Mouse (Mus musculus) liver, embryonic 14.5 days (tissue): Measurements from ENCODE around the gene Mad1l1. TPM values are rescaled to one million over a fixed set of nuclear protein-coding genes. Genes with fewer than 3 reads are reported as not detected.

Experiments used
- ATAC-seq: fragments of 200-750 bp; cut with Nextera tagmentation; 2 replicates; pipeline ENCODE4 v1.8.0; 2017; ENCODE audit warnings: moderate number of reproducible peaks, mild to moderate bottlenecking, moderate library complexity; ENCODE audit not compliant: insufficient read depth
- DNase-seq, 3 experiments: peaks; one replicate each; pipeline ENCODE4 v3.0.0-alpha.2; 2012 to 2013; ENCODE audit warnings: low read depth in 3 of 3, low spot score in 3 of 3
- H3K27ac ChIP-seq: fragments of 300-500 bp; sonication (generic); 2 replicates; pipeline ENCODE4 v1.5.1; 2014; ENCODE audit warnings: moderate library complexity, mild to moderate bottlenecking, control low read depth, inconsistent platforms
- H3K27me3 ChIP-seq: fragments of 300-500 bp; sonication (generic); 2 replicates; pipeline ENCODE4 v1.6.1; 2014; ENCODE audit warnings: mild to moderate bottlenecking, low read length, moderate library complexity; ENCODE audit not compliant: control insufficient read depth, insufficient read depth
- H3K36me3 ChIP-seq: fragments of 300-500 bp; sonication (generic); replicated peaks from 2 replicates; pipeline ENCODE4 v1.6.1; 2014; ENCODE audit warnings: low read depth; ENCODE audit not compliant: control insufficient read depth, insufficient read depth
- H3K4me1 ChIP-seq, 2 experiments: fragments of 200-500 bp in 1 of 2; fragments of 300-500 bp in 1 of 2; sonication (generic) in 1 of 2; replicated peaks; 2 replicates each; pipeline ENCODE4 v1.6.1; 2012 to 2014; ENCODE audit warnings: antibody characterized with exemption in 1 of 2, inconsistent platforms in 1 of 2, low read length in 1 of 2; ENCODE audit not compliant: control insufficient read depth in 2 of 2, insufficient read depth in 2 of 2
- H3K4me2 ChIP-seq: fragments of 300-500 bp; sonication (generic); 2 replicates; pipeline ENCODE4 v1.6.1; 2014; ENCODE audit warnings: low read depth, mild to moderate bottlenecking, control low read depth, moderate library complexity
- H3K4me3 ChIP-seq, 2 experiments: fragments of 200-500 bp in 1 of 2; fragments of 300-500 bp in 1 of 2; sonication (generic) in 1 of 2; 2 replicates each; pipeline ENCODE4 v1.5.1; 2012 to 2014; ENCODE audit warnings: low read depth in 2 of 2, low read length in 2 of 2, mild to moderate bottlenecking in 2 of 2, control low read depth in 1 of 2, inconsistent platforms in 1 of 2, moderate library complexity in 1 of 2; ENCODE audit not compliant: insufficient read depth in 1 of 2
- H3K9ac ChIP-seq: fragments of 300-500 bp; sonication (generic); replicated peaks from 2 replicates; pipeline ENCODE4 v1.6.1; 2014; ENCODE audit warnings: mild to moderate bottlenecking, control low read depth, moderate library complexity
- H3K9me3 ChIP-seq: fragments of 300-500 bp; sonication (generic); 2 replicates; pipeline ENCODE4 v1.6.1; 2016; ENCODE audit warnings: low read length, mixed read lengths; ENCODE audit not compliant: control insufficient read depth
- CTCF ChIP-seq: IDR thresholded peaks from 2 replicates; pipeline ENCODE4 v1.5.1; 2016; ENCODE audit warnings: antibody characterized with exemption, low read depth, control low read depth
- EP300 ChIP-seq: IDR thresholded peaks from 2 replicates; pipeline ENCODE4 v1.6.1; 2016; ENCODE audit warnings: antibody characterized with exemption, low read depth
- WGBS: fragments of 180-500 bp; shearing (Covaris S2); extraction: QIAGEN DNeasy Blood & Tissue Kit; methylation state at CpG from one replicate; pipeline ENCODE4 v1.1.7; 2014; ENCODE audit not compliant: insufficient replicate concordance; 5-methylcytosine and 5-hydroxymethylcytosine counted together
- polyA plus RNA-seq, 2 experiments: library from polyadenylated mRNA; depleted of rRNA in 1 of 2; stranded (reverse) in 1 of 2; unstranded in 1 of 2; fragments of >200 nt; fragmentation: Nextera tagmentation in 1 of 2; extraction: Ambion mirVana in 1 of 2; gene quantifications; 2 replicates each; pipeline versions ENCODE4 v1.2.1 to v1.2.3; 2012 to 2014

Mad1l1 gene
- polyA plus RNA-seq, 2 experiments, result 15.5 to 16.9 TPM

- Histone ChIP-seq H3K9ac (no peak overlapping the region), H3K4me3 (no peak overlapping the region), H3K4me1 (no peaks in the 10 kb centered on the region), H3K27me3 (no peaks in the 10 kb centered on the region), H3K36me3 (no peaks in the 10 kb centered on the region), H3K4me2 (no peak overlapping the region), H3K27ac (no peak overlapping the region), H3K9me3 (no peaks in the 10 kb centered on the region)
- 64% methylated on average over 11 of the region's 11 CpGs for WGBS
- TF ChIP-seq CTCF, result no peak
- no peak for TF ChIP-seq EP300
- no peak for ATAC-seq
- DNase-seq, result no peak
Observed at GRCm38 (mm10) chr5:140082204-140082812, 239.0 kb downstream of the Mad1l1 start.

GRCm38 (mm10) chr5:140081084-140081483 lies 240.3 kb downstream of the Mad1l1 start:
- no peak for TF ChIP-seq CTCF
- TF ChIP-seq EP300, result no peak
- WGBS, result 75% methylated on average over 10 of the region's 10 CpGs
- no peak for ATAC-seq
- Histone ChIP-seq H3K27me3 (no peaks in the 10 kb centered on the region), H3K4me3 (no peak overlapping the region), H3K9me3 (no peaks in the 10 kb centered on the region), H3K4me1 (no peaks in the 10 kb centered on the region), H3K9ac (no peak overlapping the region), H3K36me3 (no peaks in the 10 kb centered on the region), H3K27ac (no peak overlapping the region), H3K4me2 (no peak overlapping the region)
- DNase-seq, result no peak

- no peak for TF ChIP-seq CTCF
- TF ChIP-seq EP300, result no peak
- no peak for DNase-seq
- 80% methylated on average over 4 of the region's 4 CpGs for WGBS
- H3K4me2 ChIP-seq, result no peak overlapping the region
- H3K36me3 ChIP-seq, result no peaks in the 10 kb centered on the region
- no peak overlapping the region for H3K27ac ChIP-seq
- no peaks in the 10 kb centered on the region for H3K9me3 ChIP-seq
- H3K27me3 ChIP-seq, result no peaks in the 10 kb centered on the region
- no peak for ATAC-seq
- H3K4me1 ChIP-seq, result no peaks in the 10 kb centered on the region
- no peak overlapping the region for H3K9ac ChIP-seq
- H3K4me3 ChIP-seq, result no peak overlapping the region
Observed at GRCm38 (mm10) chr5:140079511-140079910, 241.8 kb downstream of the Mad1l1 start.

GRCm38 (mm10) chr5:140078406-140078805 lies 242.9 kb downstream of the Mad1l1 start:
- DNase-seq, result no peak
- H3K4me3 ChIP-seq, result no peak overlapping the region
- H3K36me3 ChIP-seq, result no peaks in the 10 kb centered on the region
- no peak for TF ChIP-seq EP300
- TF ChIP-seq CTCF, result no peak
- no peaks in the 10 kb centered on the region for H3K4me1 ChIP-seq
- ATAC-seq, result no peak
- H3K27ac ChIP-seq, result no peak overlapping the region
- H3K27me3 ChIP-seq, result no peaks in the 10 kb centered on the region
- no peak overlapping the region for H3K4me2 ChIP-seq
- 88% methylated on average over 3 of the region's 3 CpGs for WGBS
- H3K9ac ChIP-seq, result no peak overlapping the region
- no peaks in the 10 kb centered on the region for H3K9me3 ChIP-seq

- H3K9ac ChIP-seq, result no peak overlapping the region
- TF ChIP-seq CTCF (no peak), EP300 (no peak)
- H3K4me2 ChIP-seq, result no peak overlapping the region
- no peak overlapping the region for H3K27ac ChIP-seq
- H3K4me1 ChIP-seq, result no peaks in the 10 kb centered on the region
- no peak overlapping the region for H3K4me3 ChIP-seq
- H3K9me3 ChIP-seq, result no peaks in the 10 kb centered on the region
- DNase-seq (no peak), ATAC-seq (no peak)
- no peaks in the 10 kb centered on the region for H3K36me3 ChIP-seq
- H3K27me3 ChIP-seq, result no peaks in the 10 kb centered on the region
- 77% methylated on average over 2 of the region's 2 CpGs for WGBS
Observed at GRCm38 (mm10) chr5:140076438-140076837, 244.9 kb downstream of the Mad1l1 start.
